Mouse (Mus musculus) small intestine, adult 2 months (tissue): ENCODE data around the gene 5730522E02Rik.

Source experiments
- CTCF ChIP-seq: fragments of 200-500 bp; IDR thresholded peaks from 2 replicates; pipeline ENCODE4 v1.5.1; 2012; ENCODE audit warnings: low read depth, mild to moderate bottlenecking, control low read depth, inconsistent platforms, low read length, moderate library complexity, mixed read lengths; ENCODE audit not compliant: insufficient replicate concordance, insufficient read length; ENCODE audit errors: extremely low read depth
- POLR2A ChIP-seq: fragments of 200-500 bp; IDR thresholded peaks from 2 replicates; pipeline ENCODE4 v1.6.1; 2012; ENCODE audit warnings: low read depth, mild to moderate bottlenecking, control low read depth, inconsistent platforms, low read length, moderate library complexity

DNA sequence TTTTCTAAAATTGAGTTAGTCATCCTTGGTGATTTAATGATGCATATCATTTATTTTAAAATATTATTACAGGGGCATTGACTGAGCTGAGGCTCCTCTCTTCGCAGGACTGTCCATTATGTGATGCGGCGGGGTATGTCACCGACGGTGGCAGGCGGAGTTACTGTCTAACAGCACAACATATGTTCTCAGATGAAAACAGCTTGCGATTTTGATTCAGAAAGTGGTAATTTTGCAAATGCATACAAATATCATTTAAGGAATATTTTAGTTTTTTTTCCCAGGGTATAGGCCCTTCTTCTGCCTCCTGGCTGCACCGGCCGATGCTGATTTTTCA is 636.5 kb downstream of the 5730522E02Rik start:
- TF ChIP-seq POLR2A (no peak), CTCF (no peak)
